8 mouse cellular contexts compared by ENCODE assay signal in genomic region chr2:25328440-25328839, GRCm38 (mm10). TPM values are rescaled to one million over a fixed set of nuclear protein-coding genes. Genes with fewer than 3 reads are reported as not detected.
DNase-seq lines count a peak whose midpoint lies in the region.

No protein-coding gene starts in this region.

- peak; percentile 47 for DNase-seq in adrenal gland, postnatal 10 days
- DNase-seq in adrenal gland, postnatal 25 days, result no peak
- DNase-seq in left cerebral cortex, postnatal 4 days, result peak; percentile 59
- no peak for DNase-seq in left cerebral cortex, adult 18-20 months (ENCODE audit: low spot score in 2 of 2)
- DNase-seq in adipocyte (ENCODE audit: low spot score), result peak; percentile 32
- DNase-seq in kidney, postnatal 25 days, result peak; percentile 52 to 64
- no peak for DNase-seq in left cerebral cortex, adult 11 months (ENCODE audit: low spot score)
- no peak for DNase-seq in layer of hippocampus, adult 11-12 months (ENCODE audit: low spot score)

- intact Hi-C loops in left cerebral cortex, postnatal 4 days (cut with DNase I), result no loop called here

RNA-seq across cellular contexts. Expression of gene Man1b1, which starts 3.7 kb away (rescaled TPM):
- total RNA-seq in adrenal gland, postnatal 10 days (2021), result 10 to 100 TPM; 41.5 to 41.9 TPM
- 53.6 and 57.9 TPM in 2 replicates for total RNA-seq in adrenal gland, postnatal 25 days (2021)
- total RNA-seq in left cerebral cortex, postnatal 4 days (2021), result 10 to 100 TPM; 51.0 to 61.3 TPM
- 10 to 100 TPM; 62.1 to 62.2 TPM for total RNA-seq in left cerebral cortex, adult 18-20 months (2021)

RNA-seq across cellular contexts. Expression of gene Grin1, which starts 9.5 kb away (rescaled TPM):
- total RNA-seq in adrenal gland, postnatal 10 days (2021), result 1 to 10 TPM; 7.3 to 9.6 TPM
- total RNA-seq in adrenal gland, postnatal 25 days (2021), result 9.0 and 12.6 TPM in 2 replicates
- 100 to 1,000 TPM; 163 to 186 TPM for total RNA-seq in left cerebral cortex, postnatal 4 days (2021)
- total RNA-seq in left cerebral cortex, adult 18-20 months (2021), result 100 to 1,000 TPM; 393 to 402 TPM

RNA-seq across cellular contexts. Expression of gene Dpp7, which starts 27.7 kb away (rescaled TPM):
- total RNA-seq in adrenal gland, postnatal 10 days (2021), result 10 to 100 TPM; 15.4 to 19.1 TPM
- 24.6 and 31.8 TPM in 2 replicates for total RNA-seq in adrenal gland, postnatal 25 days (2021)
- total RNA-seq in left cerebral cortex, postnatal 4 days (2021), result 10 to 100 TPM; 23.0 to 27.3 TPM
- total RNA-seq in left cerebral cortex, adult 18-20 months (2021), result 10 to 100 TPM; 30.4 to 38.7 TPM

RNA-seq across cellular contexts. Expression of gene Uap1l1, which starts 37.0 kb away (rescaled TPM):
- total RNA-seq in adrenal gland, postnatal 10 days (2021), result 10 to 100 TPM; 11.2 to 11.8 TPM
- total RNA-seq in adrenal gland, postnatal 25 days (2021), result 10.7 and 18.8 TPM in 2 replicates
- 1 to 10 TPM; 6.5 to 7.3 TPM for total RNA-seq in left cerebral cortex, postnatal 4 days (2021)
- 10 to 100 TPM; 17.3 to 21.6 TPM for total RNA-seq in left cerebral cortex, adult 18-20 months (2021)

RNA-seq across cellular contexts. Expression of gene Lrrc26, which starts 38.7 kb away (rescaled TPM):
- total RNA-seq in adrenal gland, postnatal 10 days (2021), result not detected
- not detected in 2 replicates for total RNA-seq in adrenal gland, postnatal 25 days (2021)
- not detected for total RNA-seq in left cerebral cortex, postnatal 4 days (2021)
- total RNA-seq in left cerebral cortex, adult 18-20 months (2021), result not detected

Comparison
In these comparisons a context has a peak if more than half of its experiments do, and no peak if none do; other contexts are left out.
1. DNase-seq: peak in adrenal gland, postnatal 10 days (single experiment), left cerebral cortex, postnatal 4 days (single experiment), adipocyte (single experiment) and kidney, postnatal 25 days (2 of 2); none in adrenal gland, postnatal 25 days (single experiment), left cerebral cortex, adult 18-20 months (0 of 2), left cerebral cortex, adult 11 months (single experiment) and layer of hippocampus, adult 11-12 months (single experiment).
2. RNA of gene Grin1, which starts 9.5 kb away (total RNA-seq): 393 to 402 TPM in left cerebral cortex, adult 18-20 months and 163 to 186 TPM in left cerebral cortex, postnatal 4 days; 9.0 to 12.6 TPM in adrenal gland, postnatal 25 days and 7.3 to 9.6 TPM in adrenal gland, postnatal 10 days; every median in the first group is over 10 times any median in the second.